Mouse (Mus musculus): Measurements from ENCODE around the gene Dock9. TPM values are rescaled to one million over a fixed set of nuclear protein-coding genes. Genes with fewer than 3 reads are reported as not detected.

The Dock9 gene
- polyA plus RNA-seq, 1 experiment from 2014 or later: 6.0 TPM

DNA sequence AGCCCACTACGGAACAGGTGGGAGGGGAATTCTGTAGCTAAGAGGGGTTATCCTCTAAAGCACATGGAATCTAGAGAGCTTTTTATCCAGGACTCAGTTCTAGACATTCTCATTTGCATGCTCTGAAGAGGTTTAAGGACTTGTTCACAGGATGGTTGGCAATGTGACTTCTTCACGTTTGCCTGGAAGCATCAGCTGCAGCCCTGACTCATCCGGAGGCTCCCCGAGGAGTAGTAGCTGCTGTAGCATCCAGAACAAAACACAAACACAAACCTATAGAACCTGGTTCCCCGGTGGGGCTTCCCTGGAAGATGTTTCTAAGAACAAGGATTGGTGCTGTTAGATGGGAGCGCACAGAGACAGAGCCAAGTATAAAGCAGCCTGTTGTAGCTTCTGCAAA, 195.0 kb downstream of the Dock9 start:
- Histone ChIP-seq H3K36me3 (ENCODE audit: control insufficient read depth, insufficient read depth, low read length) (no peaks in the 10 kb centered on the region), H3K27ac (ENCODE audit: low read depth, low read length) (no peak overlapping the region), H3K4me3 (ENCODE audit: low read depth, low read length) (no peak overlapping the region), H3K27me3 (ENCODE audit: control insufficient read depth, insufficient read depth, low read length) (no peaks in the 10 kb centered on the region), H3K9me3 (ENCODE audit: control insufficient read depth, low read length) (no peaks in the 10 kb centered on the region), H3K4me1 (replicated peaks; ENCODE audit: control insufficient read depth, insufficient read depth, low read length) (no peaks in the 10 kb centered on the region), H3K9ac (ENCODE audit: low read depth, low read length) (no peak overlapping the region), H3K4me2 (replicated peaks; ENCODE audit: low read depth, low read length) (no peak overlapping the region)
- WGBS: 82% methylated on average over 6 of the region's 6 CpGs
- ATAC-seq (ENCODE audit: low FRiP score): no peak
- no peak for DNase-seq (ENCODE audit: low spot score)

DNA sequence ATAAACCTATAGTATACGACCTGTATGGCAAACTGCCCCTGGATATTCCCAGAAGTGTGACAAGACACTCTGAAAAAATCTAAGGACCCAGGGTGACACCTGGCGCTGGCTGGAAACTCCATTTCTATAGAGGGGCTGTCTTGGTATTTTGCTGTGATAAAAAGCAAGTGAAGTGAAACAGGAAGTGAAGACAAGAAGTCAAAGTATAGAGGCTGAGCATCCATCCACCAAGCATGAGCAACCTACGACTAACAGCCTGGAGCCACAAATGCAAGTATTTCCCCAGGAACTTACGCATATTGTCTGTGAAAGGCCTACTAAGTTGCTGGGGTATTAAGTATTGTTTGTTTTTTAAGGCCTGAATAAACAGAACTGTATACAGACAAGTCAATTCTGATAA, 197.1 kb downstream of the Dock9 start:
- ATAC-seq (ENCODE audit: low FRiP score) (no peak), DNase-seq (ENCODE audit: low spot score) (no peak)
- Histone ChIP-seq H3K4me3 (ENCODE audit: low read depth, low read length) (no peak overlapping the region), H3K27me3 (ENCODE audit: control insufficient read depth, insufficient read depth, low read length) (no peaks in the 10 kb centered on the region), H3K27ac (ENCODE audit: low read depth, low read length) (no peak overlapping the region), H3K9ac (ENCODE audit: low read depth, low read length) (no peak overlapping the region), H3K9me3 (ENCODE audit: control insufficient read depth, low read length) (no peaks in the 10 kb centered on the region), H3K4me2 (replicated peaks; ENCODE audit: low read depth, low read length) (no peak overlapping the region), H3K36me3 (ENCODE audit: control insufficient read depth, insufficient read depth, low read length) (no peaks in the 10 kb centered on the region), H3K4me1 (replicated peaks; ENCODE audit: control insufficient read depth, insufficient read depth, low read length) (no peaks in the 10 kb centered on the region)
- WGBS: 90% methylated on average over 4 of the region's 4 CpGs

DNA sequence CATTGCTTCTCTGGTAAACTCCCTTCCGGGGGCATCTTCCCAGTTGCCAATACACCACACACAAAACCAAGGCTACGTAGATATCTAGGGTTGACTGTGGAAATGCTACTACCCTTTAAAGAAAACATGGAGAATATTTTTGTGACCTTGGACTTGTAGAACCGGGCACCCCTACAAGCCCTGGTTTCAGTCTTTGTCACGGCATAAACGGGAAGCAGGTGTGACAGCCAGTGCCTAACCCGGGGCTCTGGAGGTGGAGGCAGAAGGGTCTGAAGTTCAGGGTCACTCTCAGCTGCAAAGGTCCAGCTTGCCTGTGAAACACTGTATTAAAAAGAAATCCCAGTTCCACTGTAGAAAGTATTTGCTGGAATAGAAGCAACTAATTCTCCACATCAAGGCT, 200.6 kb downstream of the Dock9 start:
- Histone ChIP-seq H3K4me1 (replicated peaks; ENCODE audit: control insufficient read depth, insufficient read depth, low read length) (no peaks in the 10 kb centered on the region), H3K9me3 (ENCODE audit: control insufficient read depth, low read length) (no peaks in the 10 kb centered on the region), H3K27ac (ENCODE audit: low read depth, low read length) (no peak overlapping the region), H3K9ac (ENCODE audit: low read depth, low read length) (no peak overlapping the region), H3K4me2 (replicated peaks; ENCODE audit: low read depth, low read length) (no peak overlapping the region), H3K4me3 (ENCODE audit: low read depth, low read length) (no peak overlapping the region), H3K36me3 (ENCODE audit: control insufficient read depth, insufficient read depth, low read length) (no peaks in the 10 kb centered on the region), H3K27me3 (ENCODE audit: control insufficient read depth, insufficient read depth, low read length) (no peaks in the 10 kb centered on the region)
- DNase-seq (ENCODE audit: low spot score) (no peak), ATAC-seq (ENCODE audit: low FRiP score) (no peak)
- WGBS: 80% methylated on average over 6 of the region's 6 CpGs

DNA sequence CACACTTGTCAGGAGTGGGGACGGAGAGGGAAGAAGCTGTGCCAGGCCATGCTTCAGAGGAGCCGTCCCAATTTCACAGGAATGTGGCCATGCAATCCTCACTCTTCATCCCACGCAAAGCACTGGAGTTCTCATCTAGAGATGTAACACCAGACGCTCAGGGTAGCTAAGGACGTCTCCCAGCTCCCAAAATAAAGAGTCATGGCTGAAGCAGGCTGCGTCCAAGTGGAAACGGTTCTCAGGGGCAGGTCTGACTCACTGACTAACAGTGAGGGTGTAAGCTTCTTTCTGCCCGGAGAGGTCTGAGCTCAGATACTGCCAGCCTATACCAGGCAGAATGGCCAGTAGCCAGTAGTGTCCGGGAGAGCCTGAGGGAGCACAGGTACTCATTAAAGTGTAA, 201.0 kb downstream of the Dock9 start:
- DNase-seq (ENCODE audit: low spot score) (no peak), ATAC-seq (ENCODE audit: low FRiP score) (no peak)
- no peak overlapping the region for H3K9ac ChIP-seq (ENCODE audit: low read depth, low read length)
- 84% methylated on average over 9 of the region's 9 CpGs for WGBS
- no peaks in the 10 kb centered on the region for H3K9me3 ChIP-seq (ENCODE audit: control insufficient read depth, low read length)
- no peak overlapping the region for H3K4me2 ChIP-seq (replicated peaks; ENCODE audit: low read depth, low read length)
- no peaks in the 10 kb centered on the region for H3K27me3 ChIP-seq (ENCODE audit: control insufficient read depth, insufficient read depth, low read length)
- H3K36me3 ChIP-seq (ENCODE audit: control insufficient read depth, insufficient read depth, low read length): no peaks in the 10 kb centered on the region
- no peak overlapping the region for H3K27ac ChIP-seq (ENCODE audit: low read depth, low read length)
- H3K4me1 ChIP-seq (replicated peaks; ENCODE audit: control insufficient read depth, insufficient read depth, low read length): 0 out of 2 replicates have a peak, but pooled peaks cover 3% of the 10 kb centered on the region
- no peak overlapping the region for H3K4me3 ChIP-seq (ENCODE audit: low read depth, low read length)

DNA sequence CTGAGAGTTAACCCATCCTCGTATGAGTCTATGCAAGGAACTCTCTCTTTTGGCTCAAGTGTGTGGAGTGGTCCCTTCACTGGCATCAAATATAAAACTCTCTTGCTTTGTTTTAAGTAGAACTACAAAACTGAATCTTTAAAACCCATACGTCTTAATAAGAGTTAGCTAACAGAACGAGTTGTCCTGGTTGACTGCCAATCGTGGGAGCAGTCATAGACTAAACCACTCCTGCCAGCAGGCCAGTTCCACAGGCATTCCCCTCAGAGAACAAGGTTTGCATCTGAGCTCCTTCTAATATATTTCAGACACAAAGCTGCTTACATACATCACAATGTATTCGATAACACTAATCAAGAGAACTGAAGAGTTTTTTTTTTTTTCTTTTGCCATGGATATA, 203.0 kb downstream of the Dock9 start:
- no peak for ATAC-seq (ENCODE audit: low FRiP score)
- 89% methylated on average over 5 of the region's 5 CpGs for WGBS
- Histone ChIP-seq H3K27ac (ENCODE audit: low read depth, low read length) (no peak overlapping the region), H3K4me3 (ENCODE audit: low read depth, low read length) (no peak overlapping the region), H3K9ac (ENCODE audit: low read depth, low read length) (no peak overlapping the region), H3K9me3 (ENCODE audit: control insufficient read depth, low read length) (no peaks in the 10 kb centered on the region), H3K4me2 (replicated peaks; ENCODE audit: low read depth, low read length) (no peak overlapping the region), H3K27me3 (ENCODE audit: control insufficient read depth, insufficient read depth, low read length) (no peaks in the 10 kb centered on the region), H3K4me1 (replicated peaks; ENCODE audit: control insufficient read depth, insufficient read depth, low read length) (0 out of 2 replicates have a peak, but pooled peaks cover 3% of the 10 kb centered on the region), H3K36me3 (ENCODE audit: control insufficient read depth, insufficient read depth, low read length) (no peaks in the 10 kb centered on the region)
- DNase-seq (ENCODE audit: low spot score): no peak

DNA sequence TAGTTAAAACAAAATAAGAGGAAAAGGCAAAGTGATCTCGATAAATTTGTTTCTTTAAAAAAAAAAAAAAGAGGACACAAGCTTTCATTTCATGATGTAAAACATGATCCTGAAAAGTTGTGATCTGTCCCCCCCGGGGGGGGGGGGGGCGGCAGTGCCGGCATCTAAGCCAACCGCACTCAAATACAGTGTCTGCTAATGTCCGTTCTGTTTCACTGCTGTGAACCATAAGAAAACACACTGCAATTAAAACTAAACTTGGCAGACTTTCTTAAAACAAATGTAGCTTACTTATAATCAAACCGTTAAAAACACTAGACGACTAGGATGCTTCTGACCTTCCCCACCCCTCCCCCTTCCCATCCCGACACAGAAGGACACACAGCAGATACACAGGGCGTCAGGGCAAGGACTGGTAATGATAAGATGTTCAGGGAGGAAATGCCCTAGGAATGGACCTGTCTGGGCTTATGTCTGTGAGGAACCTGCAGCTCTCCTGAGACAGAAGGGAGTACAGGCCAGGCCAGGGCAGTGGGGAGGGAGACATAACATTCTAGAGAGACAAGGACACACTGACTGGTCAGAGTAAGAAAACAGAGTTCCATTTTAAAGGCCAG, 204.2 kb downstream of the Dock9 start:
- WGBS: 79% methylated on average over 10 of the region's 10 CpGs
- no peak for DNase-seq (ENCODE audit: low spot score)

DNA sequence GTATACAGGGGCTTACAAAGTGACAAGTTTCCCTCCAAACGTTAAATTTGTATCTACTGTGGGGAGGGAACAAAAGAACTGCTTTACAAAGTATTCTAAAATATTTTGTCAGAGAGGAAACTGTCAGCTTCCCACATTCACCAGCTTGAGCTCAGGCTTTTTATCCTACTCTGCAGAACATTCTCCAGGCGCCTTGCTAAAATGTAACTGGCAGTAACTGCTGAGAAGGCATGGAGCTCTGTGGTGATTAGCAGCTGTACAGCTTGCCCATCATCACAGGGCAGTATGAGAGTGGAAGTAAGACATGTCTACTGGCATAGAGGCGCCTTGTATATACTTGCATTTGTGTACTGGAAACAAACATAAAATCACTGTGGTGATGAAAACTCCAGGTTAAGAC, 204.7 kb downstream of the Dock9 start:
- Histone ChIP-seq H3K9me3 (ENCODE audit: control insufficient read depth, low read length) (no peaks in the 10 kb centered on the region), H3K4me1 (replicated peaks; ENCODE audit: control insufficient read depth, insufficient read depth, low read length) (0 out of 2 replicates have a peak, but pooled peaks cover 3% of the 10 kb centered on the region), H3K9ac (ENCODE audit: low read depth, low read length) (no peak overlapping the region), H3K4me3 (ENCODE audit: low read depth, low read length) (no peak overlapping the region), H3K27ac (ENCODE audit: low read depth, low read length) (no peak overlapping the region), H3K36me3 (ENCODE audit: control insufficient read depth, insufficient read depth, low read length) (no peaks in the 10 kb centered on the region), H3K27me3 (ENCODE audit: control insufficient read depth, insufficient read depth, low read length) (no peaks in the 10 kb centered on the region), H3K4me2 (replicated peaks; ENCODE audit: low read depth, low read length) (no peak overlapping the region)
- 40% methylated on average over 3 of the region's 3 CpGs for WGBS
- ATAC-seq (ENCODE audit: low FRiP score): no peak
- DNase-seq (ENCODE audit: low spot score): no peak

More for the DNA sequence above, 204.2 kb downstream of the Dock9 start:
- Histone ChIP-seq H3K27ac (ENCODE audit: low read depth, low read length) (no peak overlapping the region), H3K4me1 (replicated peaks; ENCODE audit: control insufficient read depth, insufficient read depth, low read length) (0 out of 2 replicates have a peak, but pooled peaks cover 3% of the 10 kb centered on the region), H3K9me3 (ENCODE audit: control insufficient read depth, low read length) (no peaks in the 10 kb centered on the region), H3K4me2 (replicated peaks; ENCODE audit: low read depth, low read length) (no peak overlapping the region), H3K27me3 (ENCODE audit: control insufficient read depth, insufficient read depth, low read length) (no peaks in the 10 kb centered on the region), H3K9ac (ENCODE audit: low read depth, low read length) (no peak overlapping the region), H3K36me3 (ENCODE audit: control insufficient read depth, insufficient read depth, low read length) (no peaks in the 10 kb centered on the region), H3K4me3 (ENCODE audit: low read depth, low read length) (no peak overlapping the region)
- no peak for ATAC-seq (ENCODE audit: low FRiP score)

DNA sequence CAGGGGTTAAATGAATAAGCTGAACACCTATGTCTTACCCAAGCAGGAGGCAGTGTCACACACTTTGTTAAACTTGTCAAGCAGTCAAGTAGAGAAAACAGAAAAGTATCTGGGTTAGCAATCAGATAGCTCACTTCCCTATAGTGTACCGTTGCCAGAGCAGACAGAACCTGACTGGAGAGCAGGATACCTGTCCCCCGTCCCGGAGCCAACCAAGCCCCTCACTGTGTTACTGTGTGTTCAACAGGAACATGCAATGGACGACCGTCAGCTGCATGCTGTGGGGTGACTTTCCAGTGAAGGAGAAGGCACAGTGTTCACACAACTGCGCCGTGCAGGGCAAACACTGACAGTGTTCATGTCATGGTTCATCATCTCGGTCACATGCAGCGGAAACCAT, 205.3 kb downstream of the Dock9 start:
- 49% methylated on average over 9 of the region's 9 CpGs for WGBS
- Histone ChIP-seq H3K27ac (ENCODE audit: low read depth, low read length) (no peak overlapping the region), H3K9ac (ENCODE audit: low read depth, low read length) (no peak overlapping the region), H3K36me3 (ENCODE audit: control insufficient read depth, insufficient read depth, low read length) (no peaks in the 10 kb centered on the region), H3K4me1 (replicated peaks; ENCODE audit: control insufficient read depth, insufficient read depth, low read length) (0 out of 2 replicates have a peak, but pooled peaks cover 3% of the 10 kb centered on the region), H3K27me3 (ENCODE audit: control insufficient read depth, insufficient read depth, low read length) (no peaks in the 10 kb centered on the region), H3K4me2 (replicated peaks; ENCODE audit: low read depth, low read length) (no peak overlapping the region), H3K9me3 (ENCODE audit: control insufficient read depth, low read length) (no peaks in the 10 kb centered on the region), H3K4me3 (ENCODE audit: low read depth, low read length) (no peak overlapping the region)
- no peak for ATAC-seq (ENCODE audit: low FRiP score)
- peak; percentile 7 for DNase-seq (ENCODE audit: low spot score)

DNA sequence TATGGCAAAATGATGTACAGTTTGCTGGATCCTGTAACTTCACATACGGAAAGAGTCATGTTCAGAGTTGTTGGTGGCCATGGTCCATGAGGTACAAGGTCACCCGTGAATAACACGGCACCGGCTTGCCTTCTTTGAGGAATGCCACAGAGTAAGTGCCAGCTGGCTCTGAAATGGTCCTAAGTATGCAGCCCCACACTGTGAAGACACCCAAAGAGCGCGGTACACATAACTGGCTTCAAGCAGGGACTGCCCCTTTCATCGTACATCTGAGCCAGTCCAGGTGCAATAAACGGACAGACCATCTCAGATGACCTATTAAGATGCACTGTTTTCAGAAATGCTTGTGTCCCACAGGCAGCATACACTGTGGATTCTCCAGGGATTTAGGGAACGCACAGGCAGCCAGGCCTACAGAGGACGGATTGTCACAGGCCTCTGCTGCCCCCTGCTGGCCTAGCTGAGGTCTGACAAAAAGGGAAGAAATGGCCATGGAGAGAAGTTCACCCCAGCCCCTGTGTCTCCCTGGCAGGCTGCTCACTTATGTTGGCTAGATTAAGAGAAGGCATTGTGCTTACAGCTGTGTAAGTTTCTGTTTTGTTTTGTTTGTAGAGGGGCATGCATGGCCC, 208.4 kb downstream of the Dock9 start:
- Histone ChIP-seq H3K27ac (ENCODE audit: low read depth, low read length) (no peak overlapping the region), H3K9me3 (ENCODE audit: control insufficient read depth, low read length) (no peaks in the 10 kb centered on the region), H3K36me3 (ENCODE audit: control insufficient read depth, insufficient read depth, low read length) (no peaks in the 10 kb centered on the region), H3K4me2 (replicated peaks; ENCODE audit: low read depth, low read length) (no peak overlapping the region), H3K9ac (ENCODE audit: low read depth, low read length) (no peak overlapping the region), H3K4me1 (replicated peaks; ENCODE audit: control insufficient read depth, insufficient read depth, low read length) (0 out of 2 replicates have a peak, but pooled peaks cover 3% of the 10 kb centered on the region), H3K4me3 (ENCODE audit: low read depth, low read length) (no peak overlapping the region), H3K27me3 (ENCODE audit: control insufficient read depth, insufficient read depth, low read length) (no peaks in the 10 kb centered on the region)
- DNase-seq (ENCODE audit: low spot score) (peak; percentile 86), ATAC-seq (ENCODE audit: low FRiP score) (peak; percentile 53)
- WGBS: 53% methylated on average over 10 of the region's 10 CpGs
